Mouse (Mus musculus) CD8-positive naive resting alpha-beta T cell, adult 2 months (primary cell): ENCODE measurements around the gene Nek9.

Experiments
- DNase-seq, 2 experiments: peaks; one replicate each; pipeline ENCODE4 v3.0.0; 2022; ENCODE audit warnings: low read depth in 2 of 2, low spot score in 2 of 2

Nek9 gene

DNA sequence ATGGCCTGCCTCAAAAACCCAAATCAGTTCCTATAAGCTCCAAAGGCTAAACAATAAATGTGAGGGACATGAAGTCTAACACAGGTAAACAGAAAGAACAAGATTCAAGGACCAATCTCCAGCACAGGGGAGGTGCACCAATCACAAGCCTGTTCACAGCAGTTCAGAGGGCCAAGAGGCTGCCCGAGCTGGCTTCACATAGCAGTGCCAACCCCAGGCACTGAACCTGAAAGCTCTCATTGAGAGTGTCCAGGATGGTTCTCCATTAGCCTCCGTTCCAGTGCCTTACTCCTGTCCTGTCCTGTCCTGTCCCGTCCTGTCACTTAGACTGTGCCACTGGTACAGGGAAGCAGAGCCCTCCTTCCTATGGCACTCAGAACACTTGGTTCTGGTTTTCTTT, 8.0 kb upstream of the Nek9 start:
- DNase-seq = no peak

DNA sequence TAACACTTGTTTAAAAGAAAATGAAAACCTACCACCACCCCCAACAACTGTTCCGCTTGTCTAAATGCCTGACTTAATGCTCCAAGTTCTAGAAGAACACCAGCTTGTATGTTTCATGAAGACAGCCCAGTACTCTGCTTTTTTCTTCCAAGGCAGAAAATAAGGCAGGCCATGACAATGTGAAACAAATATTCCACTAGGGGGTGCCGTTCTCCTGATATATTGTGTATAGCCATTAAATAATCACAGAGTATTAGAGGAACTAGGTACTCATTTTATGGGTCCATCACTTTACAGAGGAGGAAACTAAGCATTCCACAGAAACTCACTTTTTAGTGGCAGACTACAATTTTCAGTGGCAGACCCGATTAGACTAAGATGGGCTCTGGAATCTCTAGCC, 7.2 kb upstream of the Nek9 start:
- DNase-seq = peak; percentile 50 to 67

DNA sequence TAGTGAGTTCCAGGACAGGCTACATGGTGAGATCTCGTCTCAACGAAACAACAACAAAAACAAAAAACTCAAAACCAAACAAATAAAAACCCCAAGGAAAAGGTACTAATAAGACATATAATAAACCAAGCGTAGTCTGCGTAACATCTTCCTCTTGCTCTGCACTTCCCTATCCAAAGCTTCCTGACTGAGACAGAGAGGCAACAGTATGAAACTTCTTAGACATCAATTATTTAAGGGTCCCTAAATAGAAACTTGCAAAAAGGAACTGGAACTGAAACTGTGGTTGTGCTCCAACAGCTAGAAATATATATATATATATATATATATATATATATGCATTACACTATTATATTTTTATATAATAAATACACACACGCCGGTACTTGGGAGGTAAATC, 6.4 kb upstream of the Nek9 start:
- no peak for DNase-seq

DNA sequence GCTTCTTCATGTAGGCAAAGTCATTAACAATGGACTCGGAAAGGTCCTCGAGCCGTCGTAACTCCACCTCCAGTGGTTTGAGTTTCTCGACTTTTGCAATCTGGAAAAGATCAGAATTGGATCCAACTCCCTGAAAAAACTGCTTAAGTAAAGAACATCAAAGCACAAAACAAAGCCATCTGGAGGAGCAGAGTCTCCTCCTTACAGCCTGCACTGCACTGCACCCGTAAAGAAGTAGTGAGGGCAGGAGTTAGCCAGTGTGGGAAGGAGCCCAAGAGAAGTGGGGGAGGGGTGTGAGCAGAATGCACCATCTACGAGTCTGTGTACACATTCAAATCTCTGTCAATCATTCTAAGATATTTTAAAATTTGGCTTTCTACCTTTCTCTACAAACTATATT, 5.1 kb upstream of the Nek9 start:
- no peak for DNase-seq

DNA sequence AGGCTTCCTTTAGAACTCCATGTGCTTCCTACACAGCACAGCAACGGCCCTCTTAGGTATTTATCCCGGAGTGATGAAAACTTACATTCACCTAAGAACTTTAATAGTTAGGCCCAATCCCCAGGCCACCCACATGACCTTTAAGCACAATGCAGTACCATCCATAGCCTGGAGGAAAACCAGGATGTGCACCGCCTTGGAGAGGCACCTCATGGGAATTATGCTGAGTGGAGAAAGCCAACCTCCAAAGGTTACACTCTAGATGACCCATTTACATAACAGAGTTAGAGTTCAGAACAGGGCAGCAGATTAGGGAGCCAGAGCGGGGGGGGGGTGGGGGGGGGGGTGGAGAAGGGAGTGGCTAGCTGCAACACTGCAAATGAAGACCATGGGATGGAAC, 3.1 kb upstream of the Nek9 start:
- DNase-seq = no peak

DNA sequence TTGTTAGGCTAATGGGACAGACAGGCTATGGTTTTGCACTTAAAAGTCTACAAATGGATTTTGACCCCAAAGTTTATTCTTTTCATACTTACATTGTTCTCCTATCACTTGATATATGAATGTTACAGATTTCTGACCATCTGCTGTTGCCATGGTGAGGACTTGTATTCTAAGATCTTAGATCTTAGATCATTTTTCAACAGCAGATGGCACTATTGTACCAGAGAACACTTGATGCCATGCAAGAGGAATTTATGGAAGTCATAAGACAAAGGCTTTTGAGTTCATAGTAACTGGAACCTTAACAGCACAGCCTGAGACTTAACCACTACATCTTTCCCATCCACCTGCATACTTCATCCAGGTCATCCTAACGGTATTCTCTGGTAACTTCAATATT, 2.0 kb upstream of the Nek9 start:
- DNase-seq = peak; percentile 15 to 52

DNA sequence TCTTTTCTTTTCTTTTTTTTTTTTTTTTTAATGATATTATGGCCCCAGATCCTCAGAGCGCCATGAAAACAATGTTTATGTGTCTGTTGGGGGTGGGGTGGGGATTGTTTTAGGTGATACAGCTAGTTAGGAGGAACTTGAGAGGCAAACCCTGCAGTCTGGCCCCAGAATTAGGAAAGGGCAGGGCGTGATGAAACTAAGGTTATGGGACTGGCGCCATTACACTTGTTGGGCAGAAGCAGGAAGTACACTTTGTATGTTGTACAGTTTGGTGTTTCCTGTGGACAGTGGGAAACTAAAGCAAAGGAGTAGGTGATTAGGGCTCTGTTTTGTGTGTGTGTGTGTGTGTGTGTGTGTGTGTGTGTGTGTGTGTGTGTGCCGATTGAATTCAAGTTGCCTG, 785 bp upstream of the Nek9 start:
- DNase-seq = no peak

DNA sequence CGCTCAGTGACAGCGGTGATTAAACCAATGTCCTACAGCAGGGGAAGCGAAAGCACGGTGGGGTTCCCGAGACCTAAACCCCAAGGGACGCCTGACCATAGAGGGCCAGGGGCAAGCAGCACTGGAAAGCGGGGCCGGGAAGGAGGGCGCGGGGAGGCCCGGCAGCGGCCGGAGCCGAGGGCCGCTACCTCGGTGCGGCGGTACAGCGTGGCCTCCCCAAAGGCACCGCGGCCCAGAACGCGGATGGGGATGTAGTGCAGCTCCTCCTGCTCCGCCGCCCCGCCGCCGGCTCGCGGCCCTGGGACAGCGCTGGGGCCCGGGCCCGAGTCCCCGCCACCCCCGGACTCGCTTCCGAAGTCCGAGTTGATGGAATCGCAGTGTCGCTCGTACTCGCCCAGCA, 347 bp downstream of the Nek9 start:
- no peak for DNase-seq

DNA sequence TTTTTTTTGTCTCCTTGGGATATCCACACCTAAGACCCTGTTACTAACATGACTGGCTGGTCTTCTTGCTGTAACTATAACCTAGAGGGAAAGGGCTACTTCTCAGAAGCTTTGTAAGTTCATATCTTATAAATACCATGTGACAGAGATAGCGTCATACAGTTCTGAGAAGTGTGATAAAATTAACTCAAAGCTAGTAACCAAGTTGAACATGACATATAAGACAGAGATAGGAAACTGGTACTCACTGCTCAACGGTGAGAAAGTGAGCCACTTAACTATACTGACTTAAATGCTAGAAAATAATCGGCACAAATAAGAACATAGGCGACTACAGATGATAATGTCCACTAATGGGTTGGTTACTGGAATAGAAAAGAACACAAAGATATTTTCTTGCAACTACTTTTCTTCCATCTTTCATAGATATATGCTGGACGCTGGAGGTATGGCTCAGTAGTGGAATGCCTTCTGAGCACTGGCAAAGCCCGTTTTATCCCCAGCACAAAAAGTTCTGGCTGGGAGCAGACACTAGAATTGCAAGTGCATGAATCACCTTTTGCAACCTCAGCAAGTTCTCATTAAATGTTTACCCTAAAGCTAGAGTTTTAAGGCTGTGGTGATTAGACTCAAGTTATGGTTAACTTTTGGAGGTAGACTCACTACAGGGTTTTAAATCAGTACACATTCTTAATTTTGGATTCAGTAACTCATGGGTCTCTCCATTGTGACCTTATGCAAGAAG, 1.4 kb downstream of the Nek9 start:
- no peak for DNase-seq

DNA sequence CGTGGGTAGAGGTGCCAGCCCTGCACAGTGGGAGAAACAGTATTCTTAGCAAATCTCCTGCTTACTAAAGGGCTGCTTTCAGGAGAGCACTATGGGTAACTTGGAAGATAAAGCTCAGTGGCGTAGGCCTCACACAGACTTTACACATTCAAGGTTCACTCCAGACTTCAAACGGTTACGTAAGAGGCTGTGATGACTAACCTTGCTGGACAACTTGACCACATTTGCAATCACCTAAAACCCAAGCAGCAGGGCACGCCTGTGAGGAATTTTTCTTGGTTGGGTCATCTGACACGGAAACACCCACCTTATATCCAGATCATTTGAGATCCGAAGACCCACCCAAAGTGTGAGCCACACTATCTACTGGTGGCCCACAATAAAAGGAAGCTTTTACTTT, 9.0 kb downstream of the Nek9 start:
- DNase-seq = no peak

DNA sequence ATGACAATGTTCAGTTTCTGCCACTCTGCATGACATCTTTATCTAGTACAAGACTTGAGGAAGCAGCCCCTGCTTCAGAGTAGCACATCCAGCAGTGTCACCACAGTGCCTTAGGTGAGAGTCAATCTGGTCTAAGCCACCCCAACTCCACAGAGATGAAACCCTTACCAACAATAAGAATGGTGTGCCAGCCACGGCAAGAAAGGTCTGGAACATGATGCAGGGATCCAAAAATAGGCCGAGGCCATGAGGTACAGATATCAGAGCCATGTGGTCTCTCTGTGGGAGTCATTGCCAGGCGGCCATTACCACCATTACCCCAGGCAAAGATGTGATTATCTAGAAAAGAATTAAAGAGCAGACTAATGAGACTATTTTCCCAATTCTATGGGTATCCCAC, 30.5 kb downstream of the Nek9 start:
- no peak for DNase-seq

DNA sequence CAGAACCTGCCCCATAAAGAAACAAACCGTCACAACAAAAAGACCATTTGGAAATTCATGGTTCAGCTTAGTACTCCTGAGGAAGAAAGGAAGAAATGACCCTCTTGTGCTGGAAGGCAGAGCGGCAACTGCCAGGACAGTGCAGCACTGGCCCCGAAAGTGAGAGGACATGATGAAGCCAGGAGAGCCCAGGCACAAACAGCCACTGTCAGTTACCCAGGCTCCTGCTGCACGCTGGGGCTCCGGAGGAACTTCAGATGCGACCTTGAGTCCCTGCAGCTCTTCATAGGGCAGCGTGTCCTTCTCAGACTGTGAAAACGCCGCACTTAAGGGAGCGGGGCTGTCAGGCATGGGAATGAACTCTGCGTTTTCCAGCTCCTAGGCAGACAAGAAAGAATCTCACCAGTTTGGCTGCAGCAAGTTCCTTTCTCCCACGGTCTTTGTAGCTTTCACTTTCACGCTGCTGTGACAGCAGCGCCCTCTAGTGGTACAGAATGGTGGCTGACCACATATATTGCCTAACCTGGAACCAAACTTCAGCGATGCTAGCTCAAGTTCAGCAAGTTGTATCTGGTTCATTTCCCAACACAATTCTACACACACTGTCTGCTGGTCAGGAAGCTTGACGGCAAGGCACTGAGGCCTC, 33.8 kb downstream of the Nek9 start:
- peak; percentile 75 for DNase-seq

DNA sequence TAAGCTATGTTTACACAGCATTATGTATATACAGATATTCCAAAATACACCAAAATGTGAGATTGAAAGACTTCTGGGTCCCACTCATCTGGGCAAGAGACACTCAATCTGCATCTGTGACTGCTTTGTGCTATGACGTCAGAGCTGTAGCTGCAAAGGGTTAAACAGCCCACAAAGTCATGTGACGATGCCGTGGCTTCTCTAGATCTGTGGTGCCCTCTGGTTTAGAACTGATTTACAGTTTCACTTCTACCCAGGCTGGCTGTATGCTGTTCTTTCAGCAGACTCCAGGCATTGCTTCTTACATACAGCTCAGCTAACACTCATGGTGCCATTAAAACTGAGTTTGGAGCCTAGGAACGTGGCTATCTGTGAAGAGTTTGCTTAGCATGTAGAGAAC, 34.4 kb downstream of the Nek9 start:
- DNase-seq = peak; percentile 18 to 33

DNA sequence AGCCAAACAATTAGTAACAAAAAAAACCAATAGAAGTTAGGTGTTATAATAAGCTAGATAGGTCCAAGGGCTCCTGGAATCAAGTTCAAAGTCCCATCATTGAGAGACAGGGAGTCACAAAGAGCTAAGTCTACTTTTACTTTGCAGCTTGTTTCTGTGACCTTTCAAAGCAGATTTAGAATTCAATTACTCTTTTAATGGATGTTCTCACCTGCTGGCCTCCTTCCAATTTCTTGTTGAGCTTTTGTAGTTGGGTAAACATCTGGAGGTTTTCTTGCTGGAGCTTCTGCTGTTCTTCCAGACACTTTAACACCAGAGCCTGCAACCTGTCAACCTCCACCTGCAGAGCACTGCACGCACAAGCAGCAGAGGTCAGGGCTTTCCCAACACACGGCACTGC, 35.9 kb downstream of the Nek9 start:
- no peak for DNase-seq

DNA sequence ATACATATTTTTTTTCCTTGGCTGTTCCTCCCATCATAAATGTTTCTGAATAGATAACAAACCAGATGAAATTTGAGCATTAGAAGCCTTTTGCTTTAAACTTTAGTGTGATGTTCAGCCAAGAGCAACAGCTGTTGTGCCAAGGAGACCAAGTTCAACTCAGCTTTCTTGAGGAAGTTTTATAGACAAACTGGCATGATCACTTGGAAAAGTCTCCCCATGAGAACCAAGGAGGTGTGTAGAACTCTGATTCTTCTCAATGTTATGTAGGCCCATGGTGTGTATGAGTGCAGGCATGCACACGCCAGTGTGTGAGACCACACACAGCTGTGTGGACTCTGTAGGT, 40.4 kb downstream of the Nek9 start:
- DNase-seq = no peak

DNA sequence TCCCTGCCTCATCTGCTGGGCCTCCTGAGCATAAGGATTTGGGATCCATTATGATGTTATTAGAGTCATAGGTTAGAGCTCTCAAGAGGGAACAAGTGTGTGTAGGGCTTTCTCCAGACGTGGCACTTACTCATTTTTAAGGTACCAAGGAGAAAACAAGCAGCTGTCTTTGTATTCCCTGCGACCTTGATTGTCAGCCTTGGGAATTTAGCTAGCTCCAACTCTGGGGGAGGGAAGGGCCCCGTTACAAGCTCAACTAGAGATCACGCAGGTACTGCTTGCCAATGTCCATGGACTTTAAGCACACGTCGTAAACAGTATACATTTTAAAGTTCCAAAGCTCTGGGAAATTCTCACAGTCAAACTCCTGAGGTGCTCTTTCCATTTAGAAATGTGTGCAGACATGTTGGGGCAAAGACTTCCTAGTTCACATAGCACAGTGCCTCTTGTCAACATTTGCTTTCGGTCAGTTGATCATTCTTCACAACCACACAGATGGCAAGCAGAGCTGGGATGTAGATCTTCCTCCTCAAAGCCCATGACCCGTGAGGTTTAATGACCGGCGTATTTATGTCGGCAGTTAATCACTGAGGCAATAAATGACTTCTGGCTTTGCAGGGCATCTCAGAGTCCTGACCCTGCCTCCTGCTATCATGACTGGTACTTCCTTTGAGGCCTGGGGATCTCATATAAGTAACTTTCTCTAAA, 40.9 kb downstream of the Nek9 start:
- no peak for DNase-seq

DNA sequence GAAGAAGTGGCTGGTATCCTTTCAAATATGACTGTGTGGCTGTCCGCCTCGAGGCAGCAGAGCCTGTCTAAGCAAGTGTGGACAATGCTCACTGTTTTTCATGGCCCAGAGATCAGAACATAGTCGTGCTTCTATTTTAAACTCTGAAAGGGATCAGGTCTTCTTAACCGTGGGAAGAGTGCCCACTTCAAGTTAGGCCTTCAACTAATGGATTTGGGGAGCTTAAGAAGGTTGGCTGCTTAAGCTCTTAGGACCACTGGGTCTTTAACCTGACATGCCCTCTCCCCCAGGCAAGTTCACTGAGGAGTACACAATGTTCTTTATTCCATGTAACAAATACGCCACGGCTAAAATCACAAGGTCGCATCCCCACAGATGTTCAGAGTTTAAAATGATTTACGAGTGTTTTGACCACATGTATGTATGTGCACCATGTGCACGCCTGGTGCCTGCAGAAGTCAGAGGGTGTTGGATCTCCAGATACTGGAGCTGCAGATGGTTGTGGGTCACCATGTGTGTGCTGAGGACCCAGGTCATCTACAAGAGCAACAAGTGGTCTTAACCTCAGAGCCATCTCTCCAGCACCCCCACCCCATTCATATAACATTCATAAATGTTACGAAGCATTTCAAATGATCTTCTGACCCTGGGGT, 41.7 kb downstream of the Nek9 start:
- DNase-seq = no peak

DNA sequence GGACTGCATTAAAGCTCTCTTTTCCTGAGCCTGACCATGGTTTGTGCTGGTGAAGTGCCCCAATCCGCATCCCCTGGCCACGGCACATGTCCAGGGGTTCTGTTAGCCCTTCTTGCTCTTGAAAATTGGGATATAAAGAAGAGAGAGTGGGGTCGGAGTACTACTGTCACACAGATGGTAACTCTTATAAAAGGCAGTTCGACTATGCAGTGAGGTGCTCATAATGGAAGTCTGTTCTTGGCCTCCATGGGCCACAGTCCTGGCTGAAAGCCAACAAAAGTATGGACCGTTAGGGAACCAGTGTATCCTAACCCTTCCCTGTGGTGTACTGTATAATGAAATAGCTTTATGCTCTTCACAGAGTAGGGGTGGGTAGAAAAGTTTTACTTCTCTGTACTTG, 42.2 kb downstream of the Nek9 start:
- DNase-seq = no peak

DNA sequence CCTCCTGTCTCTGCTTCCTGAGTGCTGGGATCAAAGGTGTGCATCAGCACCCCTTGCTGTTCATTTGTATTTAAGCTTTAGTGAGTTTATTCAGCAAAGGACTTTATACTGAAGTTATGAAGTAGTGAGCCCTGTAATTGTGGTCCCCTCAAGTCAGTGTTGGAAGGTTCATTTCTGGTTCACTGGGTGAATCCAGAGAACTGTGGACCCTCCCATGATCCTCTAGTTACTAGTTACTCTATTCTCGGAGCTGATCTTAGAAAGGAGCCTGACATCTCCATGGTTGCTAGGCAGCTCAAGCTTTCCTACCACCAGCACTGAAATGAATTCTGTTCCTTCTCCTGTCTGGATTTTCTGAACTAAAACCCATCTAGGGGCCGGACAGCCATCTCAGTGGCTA, 43.7 kb downstream of the Nek9 start:
- no peak for DNase-seq

DNA sequence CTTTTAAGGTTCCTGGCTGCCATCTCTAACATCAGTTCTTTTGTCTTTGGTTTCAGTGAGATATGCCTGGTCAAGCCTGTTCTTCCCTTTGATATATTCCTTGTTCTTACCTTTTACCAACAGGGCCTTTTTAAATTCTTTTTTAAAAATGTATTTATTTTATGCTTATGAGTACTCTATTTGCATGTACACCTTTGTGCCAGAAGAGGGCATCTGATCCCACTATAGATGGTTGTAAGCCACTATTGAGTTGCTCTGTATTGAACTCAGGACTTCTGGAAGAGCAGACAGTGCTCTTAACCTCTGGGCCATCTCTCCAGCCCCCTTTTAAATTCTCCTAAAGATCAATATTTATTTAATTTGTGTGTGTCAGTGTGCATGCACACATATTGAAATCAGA, 46.3 kb downstream of the Nek9 start:
- no peak for DNase-seq

DNA sequence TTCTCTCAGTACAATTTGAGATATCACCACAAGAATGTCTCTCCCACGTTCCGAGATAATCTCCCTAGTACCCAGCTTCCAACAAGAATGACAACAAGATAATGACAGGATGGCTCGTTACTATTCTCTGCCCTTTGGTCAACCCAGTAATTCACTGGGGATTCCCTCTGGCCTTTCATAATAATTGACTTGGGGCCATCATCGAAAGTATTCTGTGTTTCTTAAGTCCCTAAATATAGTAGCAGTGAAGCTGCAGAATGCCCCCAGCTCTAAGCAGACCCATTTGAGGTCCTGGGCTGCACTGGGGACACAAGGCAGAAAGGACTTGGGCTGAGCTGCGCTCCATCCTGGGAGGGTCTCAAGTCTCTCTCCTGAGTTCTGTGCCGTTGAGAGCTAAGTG, 46.9 kb downstream of the Nek9 start:
- DNase-seq = no peak

DNA sequence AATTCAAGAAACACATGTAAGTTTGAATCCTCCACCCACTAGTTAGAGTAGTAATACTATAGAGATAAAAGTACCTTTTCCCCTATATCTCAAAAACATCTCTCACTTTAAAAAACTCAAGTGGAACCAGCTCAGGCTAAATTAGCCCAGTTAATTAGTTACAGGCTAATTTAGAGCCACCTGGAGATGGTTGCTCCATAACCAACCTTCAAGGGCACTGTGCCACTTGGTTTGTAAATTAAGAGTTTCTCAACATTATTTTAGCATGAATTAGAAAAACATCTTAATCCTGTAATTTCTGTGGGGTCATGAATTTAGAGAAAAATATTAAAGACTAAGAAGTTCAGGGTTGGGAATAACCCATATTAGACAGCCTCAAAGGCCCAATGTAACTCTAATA, 47.6 kb downstream of the Nek9 start:
- DNase-seq = no peak
